Mouse (Mus musculus): ENCODE measurements around the gene Tshz2. TPM values are rescaled to one million over a fixed set of nuclear protein-coding genes. Genes with fewer than 3 reads are reported as not detected.
A peak's percentile ranks its signal among the peaks of the same experiment; 100 is the strongest.

Tshz2 gene
- total RNA-seq, 2 experiments from 2014 or later = 22.4 to 24.8 TPM

DNA sequence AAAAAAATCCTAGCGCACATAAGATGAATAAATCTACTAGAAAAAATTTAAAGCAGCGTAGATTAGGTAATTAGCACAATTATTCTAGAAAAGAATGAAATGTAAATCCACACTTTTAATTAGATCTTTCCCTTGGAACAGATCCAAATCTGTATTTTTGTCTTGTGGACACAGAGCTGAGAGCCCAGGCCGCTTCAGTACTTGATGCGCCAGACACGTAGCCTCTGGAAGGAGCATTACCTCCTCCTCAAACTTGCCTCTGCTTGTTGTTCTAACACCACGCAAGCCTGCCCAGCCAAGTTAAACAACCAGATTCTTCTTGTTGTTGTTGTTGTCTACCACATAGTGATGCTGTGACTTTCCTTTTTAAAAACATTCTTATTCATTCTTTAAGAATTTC lies 310.9 kb downstream of the Tshz2 start:
- no peak for DNase-seq

DNA sequence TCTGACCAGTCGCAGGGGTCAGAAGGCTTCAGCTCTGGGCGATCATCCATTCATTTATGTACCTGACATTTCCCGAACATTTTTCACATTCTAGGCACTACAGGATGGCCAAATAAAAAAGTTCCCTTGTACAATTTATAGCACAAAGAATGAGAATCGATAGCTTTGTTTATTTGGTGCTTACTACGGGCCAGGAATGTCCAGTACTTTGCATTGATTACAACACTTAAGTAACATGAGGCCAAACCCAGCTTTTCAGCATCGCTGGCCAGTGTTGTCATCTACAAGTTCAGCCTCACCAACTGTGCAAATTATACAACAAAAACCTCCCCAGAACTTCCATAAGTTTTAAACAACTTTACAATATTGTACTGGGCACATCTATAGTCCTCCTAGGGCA lies 315.3 kb downstream of the Tshz2 start:
- DNase-seq = no peak

DNA sequence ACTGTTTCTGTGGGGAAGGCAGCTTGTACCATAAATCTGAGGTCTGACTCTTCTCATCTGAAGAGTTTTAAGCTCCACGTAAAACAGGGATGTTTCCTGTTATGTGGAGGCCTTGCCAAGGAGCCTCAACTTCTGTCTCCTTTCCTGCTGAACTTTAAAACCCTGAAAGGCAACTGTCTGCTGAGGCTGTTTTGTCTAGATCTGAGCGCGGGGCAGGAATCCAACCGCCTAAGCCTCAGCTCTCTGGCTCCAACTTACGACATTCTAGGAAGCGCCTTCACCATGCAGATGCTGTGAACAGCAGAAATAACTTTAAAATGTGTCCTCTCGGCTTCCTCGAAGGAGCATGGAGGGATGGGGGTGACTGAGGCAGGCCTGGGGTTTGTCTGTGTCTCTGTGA lies 318.2 kb downstream of the Tshz2 start:
- peak; percentile 33 for DNase-seq

DNA sequence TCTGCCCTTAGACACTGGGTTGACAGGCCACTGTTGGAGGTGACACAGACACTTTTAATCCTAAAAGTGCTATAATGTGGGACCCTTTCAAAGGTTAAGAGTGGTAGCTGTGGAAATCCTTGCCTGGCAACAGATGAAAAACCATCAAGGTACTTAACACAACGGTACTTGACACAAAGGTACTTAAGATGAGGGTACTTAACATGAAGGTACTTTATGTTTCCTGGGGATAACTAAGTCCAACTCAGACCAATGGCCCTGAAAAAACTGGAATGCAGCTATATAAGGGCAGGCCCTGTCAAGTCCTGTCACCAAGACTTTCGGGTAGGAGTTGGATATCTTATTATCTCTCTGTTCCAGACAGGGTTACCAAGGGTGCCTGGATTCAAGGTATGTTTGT lies 320.2 kb downstream of the Tshz2 start:
- no peak for DNase-seq

DNA sequence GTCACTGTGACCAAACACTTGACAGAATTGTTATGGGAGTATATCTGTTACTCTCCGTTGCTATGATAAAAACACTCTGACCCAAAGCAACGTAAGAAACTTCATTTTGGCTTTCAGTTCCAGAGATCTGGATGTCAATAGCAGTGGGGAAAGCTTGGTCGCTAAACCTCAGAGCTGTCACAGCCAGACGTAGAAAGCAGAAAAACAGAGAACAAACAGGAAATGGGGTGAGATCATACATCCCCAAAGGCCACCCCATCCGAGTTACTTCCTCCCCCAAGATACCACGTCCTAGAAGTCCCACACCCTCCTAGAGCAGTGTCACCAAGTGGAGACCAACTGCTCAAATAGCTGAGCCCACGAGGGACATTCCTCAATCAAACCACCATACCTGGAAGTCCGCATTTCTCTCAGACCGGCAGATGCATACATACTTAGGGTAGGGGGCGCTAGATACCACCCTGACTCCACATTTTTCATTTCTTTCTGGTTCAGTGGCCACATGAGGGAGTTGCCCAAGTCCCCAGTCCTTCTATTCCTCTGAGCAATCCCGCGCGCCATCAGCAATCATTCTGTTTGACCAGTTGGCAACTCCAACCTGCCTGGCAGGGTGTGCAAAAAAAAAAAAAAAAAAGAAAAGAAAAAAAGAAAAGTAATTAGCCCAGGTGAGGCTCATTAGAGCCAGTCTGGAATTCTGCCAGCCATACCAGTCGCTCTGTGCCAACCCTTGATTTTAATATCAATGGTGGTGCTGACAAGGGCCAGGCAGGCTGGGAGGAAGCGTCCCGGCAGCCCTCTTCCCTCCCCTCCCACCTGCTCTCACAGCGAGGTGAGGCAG lies 326.1 kb downstream of the Tshz2 start:
- DNase-seq = no peak

DNA sequence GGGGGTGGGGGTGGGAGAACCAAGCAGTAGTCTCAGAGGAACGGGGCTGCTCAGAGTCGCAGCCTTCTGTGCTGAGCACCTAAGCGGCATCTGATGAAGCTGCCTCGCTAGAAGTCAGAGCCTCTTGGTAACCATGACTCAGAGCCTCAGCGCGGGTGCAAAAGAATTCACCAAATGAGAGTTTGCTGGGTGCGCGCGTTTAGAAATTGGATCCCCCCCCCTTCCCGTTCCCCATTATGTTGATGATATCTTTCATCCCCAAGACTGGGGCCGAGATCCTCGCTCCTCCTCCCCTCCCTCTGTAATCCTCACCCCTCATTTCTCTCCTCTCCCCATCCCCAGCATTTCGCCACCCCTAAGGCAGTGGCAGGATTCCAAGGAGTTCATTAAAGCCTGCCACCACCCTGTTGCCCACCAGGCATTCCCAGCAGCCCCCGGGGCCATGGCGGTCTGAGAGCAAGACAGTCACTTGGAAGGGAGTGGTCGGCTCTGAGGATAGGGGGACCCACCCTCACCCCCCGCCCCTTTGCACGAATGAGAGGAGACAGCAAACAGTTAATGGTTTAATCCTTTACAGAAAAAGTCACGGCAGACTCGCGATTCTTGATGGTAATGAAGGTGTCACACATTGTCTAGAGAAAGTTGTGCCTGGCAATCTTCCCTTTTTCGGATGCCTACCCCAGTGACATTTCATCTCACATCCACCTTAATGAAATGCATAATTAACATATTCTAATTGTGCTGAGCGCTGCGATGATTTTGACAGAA lies 328.8 kb downstream of the Tshz2 start:
- DNase-seq = no peak

DNA sequence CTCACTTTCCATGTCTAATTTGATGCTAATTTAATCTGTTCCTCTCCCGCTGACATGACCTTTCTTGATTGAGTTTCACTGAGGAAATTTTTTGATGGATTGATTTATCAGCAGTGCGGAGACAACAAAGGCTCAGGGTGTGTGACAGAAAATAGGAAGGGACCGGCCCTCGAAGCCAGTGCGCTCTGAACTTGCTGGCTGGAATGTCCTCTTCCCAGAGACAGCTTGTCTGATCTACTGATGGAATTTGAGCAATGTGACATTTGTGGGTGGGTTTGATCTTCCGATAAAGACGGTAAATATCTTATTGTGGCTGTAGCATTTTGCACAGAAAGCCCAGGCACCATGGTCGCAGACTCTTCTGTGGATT lies 329.4 kb downstream of the Tshz2 start:
- DNase-seq = no peak

DNA sequence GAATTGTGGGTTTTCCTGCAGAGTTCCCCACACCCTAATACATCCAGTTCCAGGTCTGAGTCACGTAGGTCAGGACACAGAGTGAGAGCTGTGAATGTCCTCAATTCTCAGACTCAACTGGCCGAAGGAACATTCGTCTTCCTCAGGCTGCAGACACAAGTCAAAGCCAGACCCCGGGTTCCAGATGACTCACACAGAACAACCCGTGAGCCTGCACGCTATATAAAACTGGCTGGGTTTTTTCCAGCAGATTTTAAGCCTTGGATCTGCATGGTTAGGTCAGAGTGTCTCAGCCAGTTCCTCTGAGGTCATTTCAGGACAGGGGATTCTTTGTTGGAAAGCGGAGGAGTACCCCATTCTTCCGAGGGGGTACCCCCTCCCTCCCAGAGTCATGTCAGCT lies 330.0 kb downstream of the Tshz2 start:
- no peak for DNase-seq

DNA sequence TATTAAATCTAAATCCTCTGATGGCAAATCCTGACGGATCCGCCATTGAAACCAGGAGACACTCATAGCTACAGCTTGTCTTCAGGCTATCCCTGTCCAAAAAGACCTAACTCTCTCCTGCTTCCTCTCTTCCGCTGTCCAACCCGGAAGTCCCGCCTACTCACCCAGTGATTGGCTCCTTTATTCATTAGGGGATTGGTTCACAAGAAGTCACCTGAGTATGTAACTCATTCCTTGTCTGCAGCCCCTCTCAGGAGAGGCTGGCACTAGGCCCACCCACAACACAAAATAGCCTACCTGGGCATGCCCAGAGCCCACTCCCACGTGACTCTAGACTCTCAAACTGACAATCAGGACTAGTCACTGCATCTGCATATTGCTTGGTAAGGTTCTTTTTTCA lies 337.7 kb downstream of the Tshz2 start:
- DNase-seq = no peak

DNA sequence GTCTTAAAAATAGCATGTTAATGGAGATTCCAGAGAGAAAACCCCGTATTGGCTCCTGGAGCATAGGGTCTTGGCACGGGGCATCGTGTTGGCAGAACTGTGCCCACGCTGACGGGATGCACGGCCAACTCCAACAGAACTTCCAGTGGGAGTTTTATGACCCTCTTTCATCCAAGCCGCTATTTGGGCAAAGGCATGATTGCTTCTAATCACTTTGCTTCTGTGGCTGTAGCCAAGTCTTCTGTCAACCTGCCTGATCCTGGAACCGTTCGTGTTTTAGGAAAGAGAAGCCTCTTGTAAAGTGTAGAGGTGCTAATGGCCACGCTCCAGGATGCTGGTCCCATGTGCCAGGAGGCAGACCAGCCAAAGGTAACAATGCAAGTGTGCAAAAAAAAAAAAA lies 350.1 kb downstream of the Tshz2 start:
- no peak for DNase-seq

DNA sequence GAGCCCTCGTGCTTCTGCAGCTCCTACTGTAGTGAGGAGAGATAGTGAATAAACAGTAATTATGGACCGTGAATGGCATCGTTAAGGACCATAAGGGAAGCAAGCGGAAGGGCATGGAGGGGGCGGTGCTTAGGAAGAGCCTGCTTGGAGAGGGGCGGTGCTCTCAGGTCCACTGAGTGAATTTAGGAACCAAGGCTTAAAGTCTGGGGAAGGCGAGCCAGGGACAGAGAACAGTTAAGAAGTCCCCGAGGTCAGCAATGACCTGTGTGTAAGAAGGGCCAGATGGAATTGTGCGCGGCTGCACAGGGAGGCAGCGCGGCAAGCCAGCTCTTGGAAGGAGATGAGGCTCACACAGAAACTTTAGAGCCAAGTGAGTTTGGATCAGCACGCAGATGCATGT lies 354.4 kb downstream of the Tshz2 start:
- DNase-seq = no peak

DNA sequence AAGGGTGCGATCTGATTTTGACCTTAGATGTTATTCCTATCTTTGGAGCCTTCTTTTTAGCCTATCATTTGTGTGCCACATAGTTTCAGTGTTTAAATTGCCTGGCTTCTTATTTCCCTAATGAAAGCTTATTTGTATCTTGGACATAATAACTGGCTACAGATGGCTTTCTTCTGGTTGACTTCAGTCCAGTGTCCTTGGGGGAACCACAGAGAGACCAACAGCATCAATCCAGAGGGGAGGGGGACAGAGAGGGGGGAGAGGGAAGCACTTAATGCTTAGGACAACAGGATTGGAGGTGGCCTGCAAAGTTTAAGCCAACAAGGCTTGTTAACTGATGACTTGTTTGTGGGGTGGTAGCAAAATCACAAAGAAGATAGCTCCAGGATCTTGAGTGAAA lies 356.4 kb downstream of the Tshz2 start:
- DNase-seq = no peak

DNA sequence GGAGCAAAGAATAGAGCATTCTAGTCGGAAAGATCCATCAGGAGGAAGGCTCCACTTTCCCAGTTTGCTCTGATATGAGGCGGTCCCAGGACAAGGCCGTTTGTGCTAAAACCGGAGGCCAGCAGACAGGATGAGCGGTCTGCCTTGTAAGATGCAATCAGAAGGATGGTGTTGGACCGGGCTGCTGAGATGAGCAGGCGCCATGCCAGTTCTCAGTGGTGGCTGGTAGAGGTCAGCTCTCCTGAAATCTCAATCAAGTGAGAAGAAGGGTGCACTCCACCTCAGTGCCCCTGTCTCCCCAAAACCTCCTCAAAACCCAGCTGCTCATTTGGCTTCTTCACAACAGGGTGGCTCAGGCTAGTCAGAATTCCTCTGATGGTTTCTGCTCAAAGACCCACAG lies 358.2 kb downstream of the Tshz2 start:
- DNase-seq = no peak

DNA sequence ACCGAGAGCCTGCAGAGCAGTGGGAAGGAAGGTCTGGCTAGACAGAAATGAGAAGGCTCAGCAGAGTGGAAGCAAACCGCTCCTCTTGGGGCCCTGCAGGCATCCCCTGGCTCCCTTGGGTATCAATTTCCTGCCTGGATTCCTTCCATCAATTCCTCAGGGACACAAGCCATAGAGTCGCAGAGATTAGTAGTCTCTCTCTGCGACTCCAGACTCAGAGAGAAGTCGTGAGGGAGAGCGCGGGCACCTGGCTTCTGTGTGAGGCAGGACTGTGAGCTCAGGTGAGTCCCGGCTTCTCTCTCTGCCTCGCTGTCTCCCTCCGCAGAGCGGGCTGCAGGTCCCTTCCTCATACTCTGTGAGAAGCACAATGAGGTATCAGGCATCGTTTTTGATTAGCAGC lies 363.2 kb downstream of the Tshz2 start:
- no peak for DNase-seq

DNA sequence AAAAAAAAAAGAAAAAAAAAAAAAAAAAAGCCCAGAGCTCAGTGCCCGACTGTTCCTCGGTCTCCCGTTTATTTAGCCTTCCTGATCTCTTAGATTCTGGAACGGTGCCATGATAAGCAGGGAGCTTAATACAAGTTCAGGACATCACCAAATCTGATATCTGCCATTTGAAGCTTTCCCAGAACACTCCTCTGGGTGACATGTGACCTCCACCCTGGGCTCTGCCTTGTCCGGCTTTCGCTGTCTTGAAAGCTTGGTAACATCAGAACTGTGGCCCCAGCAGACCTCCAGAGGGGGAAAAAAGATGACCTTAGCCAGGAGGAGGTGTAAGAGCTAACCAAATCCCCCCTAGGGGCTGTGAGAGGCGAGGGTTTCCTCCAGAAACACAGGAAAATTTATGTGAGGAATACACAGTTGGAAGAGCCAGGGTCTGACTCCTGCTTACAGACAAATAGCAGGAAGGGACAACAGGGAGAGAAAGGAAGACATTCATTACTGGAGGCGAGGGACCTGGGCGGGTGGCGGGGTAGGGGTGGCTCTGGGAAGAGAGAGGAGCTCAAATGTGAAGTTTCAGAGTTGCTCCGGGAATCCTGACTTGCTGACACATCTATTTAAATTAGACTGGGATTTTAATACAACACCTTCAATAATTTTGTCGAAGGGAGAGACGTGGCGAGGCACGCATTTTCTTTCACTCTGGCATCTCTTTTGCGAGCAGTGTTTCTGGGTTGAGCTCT lies 363.9 kb downstream of the Tshz2 start:
- no peak for DNase-seq

DNA sequence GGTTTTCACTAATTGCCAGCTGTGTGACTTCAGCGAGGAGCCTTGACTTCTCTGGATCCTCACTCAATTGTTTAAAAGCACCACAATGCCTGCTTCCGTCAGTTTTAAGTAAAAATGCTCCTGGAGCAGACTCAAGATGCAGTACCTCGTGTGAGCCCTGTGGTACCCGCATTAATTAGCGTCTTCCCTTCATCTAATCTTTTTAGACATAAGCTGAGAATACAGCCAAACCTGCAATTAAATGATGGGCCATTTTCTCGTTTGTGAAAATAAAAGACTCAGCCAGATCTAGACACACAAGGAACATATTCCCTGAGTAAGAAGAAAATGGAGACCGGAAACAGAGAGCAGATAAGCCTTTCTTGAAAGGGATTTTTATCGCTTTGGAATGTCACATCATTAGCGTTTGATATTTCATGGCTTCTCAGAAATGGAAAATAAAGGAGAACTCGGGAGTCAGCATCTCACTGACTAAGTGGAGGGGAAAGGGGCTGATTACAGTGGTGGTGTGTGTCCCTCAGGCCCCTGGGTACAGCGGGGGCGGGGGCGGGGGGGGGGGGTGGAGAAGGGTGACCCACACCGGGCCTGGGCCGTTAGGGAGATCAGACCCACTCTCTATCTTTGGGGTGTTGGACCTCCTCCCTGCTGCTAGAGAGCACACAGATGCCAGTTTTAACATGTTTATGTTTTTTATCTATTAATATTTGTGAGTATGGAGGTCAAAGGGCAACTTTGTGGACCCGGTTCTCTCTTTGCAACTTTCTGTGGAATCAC lies 364.6 kb downstream of the Tshz2 start:
- DNase-seq = no peak

DNA sequence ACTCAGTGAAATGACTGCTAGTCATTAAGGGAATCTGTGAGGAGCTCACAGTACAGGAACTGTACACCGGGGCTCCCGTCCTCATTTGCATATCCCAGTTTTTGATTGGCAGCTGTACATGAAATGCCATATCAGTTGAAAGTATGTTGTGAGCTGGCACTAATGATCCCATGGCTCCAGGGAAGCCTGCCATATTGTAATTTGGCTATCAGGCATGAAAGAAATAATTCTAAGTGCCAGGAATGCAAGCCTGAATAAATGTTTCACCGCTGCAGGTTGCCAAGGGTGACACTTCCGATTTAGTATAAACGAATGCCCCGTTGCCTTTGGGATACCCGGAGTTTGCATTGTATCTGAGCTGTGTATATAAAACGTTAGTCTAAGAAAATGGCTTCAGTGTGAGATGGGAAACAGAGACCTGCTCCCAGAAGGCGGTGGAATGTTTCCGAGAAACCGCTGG lies 366.1 kb downstream of the Tshz2 start:
- no peak for DNase-seq

DNA sequence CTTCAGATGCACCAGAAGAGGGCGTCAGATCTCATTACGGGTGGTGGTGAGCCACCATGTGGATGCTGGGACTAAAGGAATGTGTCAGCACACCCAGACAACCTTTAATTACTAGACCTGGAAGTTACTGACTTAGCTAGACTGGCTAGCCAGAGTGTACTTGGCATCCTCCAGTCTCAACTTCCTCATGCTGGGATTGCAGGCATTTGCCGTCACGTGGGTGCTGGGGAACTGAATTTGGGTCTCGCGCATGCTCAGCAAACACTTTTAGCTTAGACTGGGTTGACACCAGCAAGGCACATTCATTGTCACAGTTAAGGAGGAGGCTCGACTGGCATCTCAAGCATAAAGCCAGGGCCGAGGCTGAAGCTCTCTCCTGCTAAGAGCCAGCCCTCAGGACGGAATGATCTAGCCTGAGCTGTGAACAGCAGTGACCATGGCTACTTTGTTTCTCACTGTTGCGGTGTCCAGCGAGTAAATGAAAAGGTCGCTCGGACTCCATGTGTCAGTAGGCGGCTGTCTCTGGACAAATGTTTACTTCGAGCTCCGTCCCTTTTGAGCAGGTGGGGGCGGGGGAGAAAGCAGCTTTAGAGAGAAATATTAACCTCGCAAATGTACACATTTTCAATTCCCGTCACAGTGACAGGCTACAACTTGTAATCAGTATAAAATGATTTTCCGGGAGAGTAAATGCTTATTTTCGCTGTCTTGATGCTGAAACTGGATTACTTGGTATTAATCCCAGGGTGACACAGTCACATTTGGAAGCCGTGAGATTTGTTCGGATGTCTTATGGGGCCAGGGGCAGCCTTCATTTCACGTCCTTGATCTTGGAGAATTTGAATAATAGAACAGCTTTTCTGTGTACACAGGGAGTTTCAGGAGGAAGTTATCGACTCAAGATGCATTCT lies 370.0 kb downstream of the Tshz2 start:
- DNase-seq = peak; percentile 47

DNA sequence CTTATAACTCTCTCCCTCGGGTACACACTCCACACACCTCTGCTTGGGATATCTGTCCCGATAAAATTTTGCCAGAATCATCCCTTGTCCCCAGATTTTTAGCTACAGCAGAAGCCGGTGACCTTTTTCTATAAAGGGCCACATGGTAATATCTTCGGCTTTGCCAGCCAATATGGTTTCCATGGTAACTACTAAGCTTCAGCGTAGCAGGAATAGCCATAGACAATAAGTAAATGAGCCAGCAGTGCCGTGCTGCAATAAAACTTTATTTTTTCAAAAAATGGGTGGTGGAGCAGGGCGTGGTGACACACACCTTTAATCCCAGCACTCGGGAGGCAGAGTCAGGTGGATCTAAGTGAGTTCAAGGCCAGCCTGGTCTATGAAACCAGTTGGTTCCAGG lies 370.9 kb downstream of the Tshz2 start:
- no peak for DNase-seq

DNA sequence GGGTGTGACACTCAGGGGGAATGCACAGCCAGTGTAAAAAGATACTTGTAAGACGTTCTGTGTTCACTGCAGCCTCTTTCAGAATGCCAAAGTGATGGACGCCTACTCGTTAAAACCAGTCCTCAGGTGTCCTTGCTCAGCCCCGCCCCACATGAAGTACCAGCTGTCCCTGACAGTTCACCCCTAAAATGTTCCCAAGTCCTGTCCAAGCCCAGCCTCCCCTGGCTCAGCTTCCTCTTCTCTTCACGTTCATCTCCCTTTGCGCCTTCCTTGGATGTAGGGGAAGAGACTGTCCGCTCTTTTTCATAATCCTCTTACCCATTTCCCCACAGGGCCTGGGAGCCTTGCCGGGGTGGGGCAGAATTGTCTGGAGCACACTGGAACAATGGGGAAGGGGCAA lies 374.0 kb downstream of the Tshz2 start:
- no peak for DNase-seq

DNA sequence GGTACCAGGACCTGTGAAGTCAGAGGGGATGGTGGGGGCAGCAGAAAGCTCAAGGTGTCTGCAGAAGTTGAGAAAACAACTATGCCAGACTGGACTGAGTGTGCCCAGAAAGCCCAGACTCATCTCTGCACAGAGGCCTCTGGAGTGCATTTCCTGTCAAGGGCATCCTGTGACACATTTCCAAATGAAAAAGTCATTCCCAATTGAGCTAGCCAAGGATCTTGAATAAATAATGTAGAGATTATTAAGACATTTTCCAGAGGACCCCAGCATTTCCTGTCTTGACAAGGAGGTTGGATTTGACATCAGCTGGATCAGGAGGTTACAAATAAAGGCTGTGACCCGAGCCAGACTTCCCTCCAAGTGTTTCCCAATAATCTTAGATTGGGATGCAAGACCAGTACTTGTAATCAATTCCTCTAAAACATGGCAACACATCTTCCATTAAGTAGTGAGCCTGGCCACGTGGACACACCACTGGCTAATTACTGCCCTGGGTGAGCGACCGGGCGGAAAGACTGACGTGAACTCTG lies 374.7 kb downstream of the Tshz2 start:
- no peak for DNase-seq

All from gastrocnemius, postnatal 10 days (tissue).